ENCODE assay signal across 6 mouse cellular contexts in the genomic region with DNA sequence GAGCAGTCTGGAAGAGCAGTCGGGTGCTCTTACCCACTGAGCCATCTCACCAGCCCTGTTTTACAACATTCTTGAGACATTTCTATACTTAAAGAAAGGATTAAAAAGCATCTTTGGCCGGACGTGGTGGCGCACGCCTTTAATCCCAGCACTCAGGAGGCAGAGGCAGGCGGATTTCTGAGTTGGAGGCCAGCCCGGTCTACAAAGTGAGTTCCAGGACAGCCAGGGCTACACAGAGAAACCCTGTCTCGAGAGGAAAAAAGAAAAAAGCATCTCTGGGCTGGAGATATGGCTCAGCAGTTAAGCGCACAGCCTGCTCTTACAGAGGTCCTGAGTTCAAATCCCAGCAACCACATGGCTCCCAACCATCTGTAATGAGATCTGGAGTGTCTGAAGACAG. TPM values are rescaled to one million over a fixed set of nuclear protein-coding genes. Genes with fewer than 3 reads are reported as not detected.
"Had no signal": no experiment of that assay in that cellular context is flagged by ENCODE, and none has a peak within 500 bp of the region (broad histone marks: within the 10 kb centered on the region; RNA-seq: fewer than 3 reads in every experiment).

No protein-coding gene starts in this region.

RNA-seq across cellular contexts. Expression of gene Spata21, which starts 52.2 kb away (rescaled TPM):
- polyA plus RNA-seq: heart, embryonic 13.5 days; heart, postnatal 0 days; intestine, embryonic 16.5 days; large intestine, adult 2 months; liver, adult 2 months; liver, embryonic 16.5 days had no signal
